Mouse (Mus musculus) CH12.LX (cell line): ENCODE results near the gene Gm20388. TPM values are rescaled to one million over a fixed set of nuclear protein-coding genes. Genes with fewer than 3 reads are reported as not detected.

Experiments
- DNase-seq: peaks from one replicate; pipeline ENCODE4 v3.0.0-alpha.2; 2013; ENCODE audit errors: extremely low read depth
- H3K27ac ChIP-seq: 2 replicates; pipeline ENCODE4 v1.5.1; 2012; ENCODE audit warnings: low read depth, mild to moderate bottlenecking, control low read depth, moderate library complexity; ENCODE audit not compliant: insufficient read depth
- H3K27me3 ChIP-seq: replicated peaks from 2 replicates; pipeline ENCODE3; 2012; ENCODE audit warnings: inconsistent platforms
- H3K36me3 ChIP-seq, 2 experiments: replicated peaks in 1 of 2; 2 replicates each; pipeline versions ENCODE3 to v1.6.1; 2012; ENCODE audit warnings: inconsistent platforms in 1 of 2, low read length in 1 of 2, mild to moderate bottlenecking in 1 of 2, mixed read lengths in 1 of 2, moderate library complexity in 1 of 2; ENCODE audit not compliant: control insufficient read depth in 1 of 2, insufficient read depth in 1 of 2
- H3K4me1 ChIP-seq, 2 experiments: 2 replicates each; pipeline ENCODE4 v1.6.1; 2012; ENCODE audit warnings: inconsistent platforms in 1 of 2, moderate library complexity in 1 of 2; ENCODE audit not compliant: insufficient read depth in 2 of 2, control insufficient read depth in 1 of 2
- H3K4me2 ChIP-seq: 2 replicates; pipeline ENCODE4 v1.6.1; 2012; ENCODE audit warnings: low read depth, mild to moderate bottlenecking, control low read depth; ENCODE audit not compliant: poor library complexity, insufficient read depth, severe bottlenecking
- H3K4me3 ChIP-seq, 3 experiments: fragments of 150-350 bp in 1 of 3; sonication (generic) in 1 of 3; replicated peaks in 1 of 3; 2 replicates each; pipeline versions ENCODE3 to v1.5.1; 2011 to 2012; ENCODE audit warnings: low read depth in 2 of 3, low read length in 2 of 3, mild to moderate bottlenecking in 2 of 3, moderate library complexity in 2 of 3, control low read depth in 1 of 3, improper control_type of control experiment in 1 of 3, inconsistent platforms in 1 of 3, mixed read lengths in 1 of 3; ENCODE audit not compliant: poor library complexity in 1 of 3
- H3K79me2 ChIP-seq: replicated peaks from 2 replicates; pipeline ENCODE4 v1.6.1; 2012; ENCODE audit warnings: mild to moderate bottlenecking, moderate library complexity; ENCODE audit not compliant: control insufficient read depth, poor library complexity, insufficient read depth, severe bottlenecking; ENCODE audit errors: extremely low read depth
- H3K9ac ChIP-seq: 2 replicates; pipeline ENCODE4 v1.6.1; 2012; ENCODE audit warnings: low read depth, mild to moderate bottlenecking, control low read depth, moderate library complexity; ENCODE audit not compliant: insufficient read depth
- H3K9me3 ChIP-seq: replicated peaks from 2 replicates; pipeline ENCODE3; 2012; ENCODE audit warnings: low read length, inconsistent platforms, mixed read lengths
- BHLHE40 ChIP-seq: IDR thresholded peaks from 2 replicates; pipeline ENCODE4 v1.6.1; 2011; ENCODE audit warnings: mild to moderate bottlenecking, low read depth, low read length, improper control_type of control experiment
- CHD2 ChIP-seq: IDR thresholded peaks from 2 replicates; pipeline ENCODE4 v1.6.1; 2011; ENCODE audit warnings: low read length, improper control_type of control experiment
- CTCF ChIP-seq, 2 experiments: IDR thresholded peaks in 1 of 2; conservative IDR thresholded peaks in 1 of 2; 2 replicates each; pipeline ENCODE4 v1.5.1; 2011 to 2012; ENCODE audit warnings: low read depth in 2 of 2, low read length in 2 of 2, improper control_type of control experiment in 1 of 2, inconsistent platforms in 1 of 2, mild to moderate bottlenecking in 1 of 2, moderate library complexity in 1 of 2
- E2F4 ChIP-seq: IDR thresholded peaks from 2 replicates; pipeline ENCODE4 v1.6.1; 2011; ENCODE audit warnings: low read depth, low read length, improper control_type of control experiment; ENCODE audit not compliant: insufficient replicate concordance
- ELF1 ChIP-seq: IDR thresholded peaks from 2 replicates; pipeline ENCODE4 v1.6.1; 2014; ENCODE audit warnings: low read depth, mild to moderate bottlenecking, inconsistent platforms, low read length, improper control_type of control experiment
- EP300 ChIP-seq: IDR thresholded peaks from 2 replicates; pipeline ENCODE4 v1.6.1; 2011; ENCODE audit warnings: low read length, improper control_type of control experiment
- ETS1 ChIP-seq: conservative IDR thresholded peaks from 2 replicates; pipeline ENCODE4 v1.6.1; 2012; ENCODE audit warnings: low read depth, mild to moderate bottlenecking, inconsistent platforms, low read length, improper control_type of control experiment, moderate library complexity
- GABPA ChIP-seq: IDR thresholded peaks from 2 replicates; pipeline ENCODE4 v1.6.1; 2012; ENCODE audit warnings: low read depth, low read length, improper control_type of control experiment, inconsistent platforms; ENCODE audit not compliant: insufficient replicate concordance
- IRF4 ChIP-seq: IDR thresholded peaks from 2 replicates; pipeline ENCODE4 v1.6.1; 2014; ENCODE audit warnings: low read depth, mild to moderate bottlenecking, inconsistent platforms, low read length, improper control_type of control experiment
- KAT2A ChIP-seq: IDR thresholded peaks from 2 replicates; pipeline ENCODE4 v1.6.1; 2012; ENCODE audit warnings: low read length, improper control_type of control experiment, inconsistent platforms; ENCODE audit not compliant: insufficient replicate concordance
- MAFK ChIP-seq: IDR thresholded peaks from 2 replicates; pipeline ENCODE4 v1.6.1; 2011; ENCODE audit warnings: low read length, improper control_type of control experiment; ENCODE audit not compliant: insufficient replicate concordance
- MAX ChIP-seq: IDR thresholded peaks from 2 replicates; pipeline ENCODE4 v1.6.1; 2011; ENCODE audit warnings: low read length, improper control_type of control experiment
- MAZ ChIP-seq: IDR thresholded peaks from 2 replicates; pipeline ENCODE4 v1.6.1; 2012; ENCODE audit warnings: low read depth, mild to moderate bottlenecking, inconsistent platforms, low read length, improper control_type of control experiment, moderate library complexity
- MXI1 ChIP-seq: IDR thresholded peaks from 2 replicates; pipeline ENCODE4 v1.6.1; 2011; ENCODE audit warnings: mild to moderate bottlenecking, low read depth, low read length, improper control_type of control experiment
- NRF1 ChIP-seq: IDR thresholded peaks from 2 replicates; pipeline ENCODE4 v1.6.1; 2014; ENCODE audit warnings: low read depth, mild to moderate bottlenecking, inconsistent platforms, low read length, improper control_type of control experiment, moderate library complexity
- PAX5 ChIP-seq: IDR thresholded peaks from 2 replicates; pipeline ENCODE4 v1.6.1; 2012; ENCODE audit warnings: low read length, inconsistent platforms, mixed read lengths
- POLR2A ChIP-seq: IDR thresholded peaks from 2 replicates; pipeline ENCODE4 v1.6.1; 2011; ENCODE audit warnings: low read depth, mild to moderate bottlenecking, improper control_type of control experiment, low read length
- TBP ChIP-seq: conservative IDR thresholded peaks from 2 replicates; pipeline ENCODE4 v1.6.1; 2011; ENCODE audit warnings: low read depth, low read length, improper control_type of control experiment
- UBTF ChIP-seq: IDR thresholded peaks from 2 replicates; pipeline ENCODE4 v1.6.1; 2012; ENCODE audit warnings: low read depth, mild to moderate bottlenecking, inconsistent platforms, low read length, improper control_type of control experiment, moderate library complexity
- ZKSCAN1 ChIP-seq: IDR thresholded peaks from 2 replicates; pipeline ENCODE4 v1.6.1; 2012; ENCODE audit warnings: low read depth, inconsistent platforms, low read length, improper control_type of control experiment, borderline replicate concordance
- ZNF384 ChIP-seq: IDR thresholded peaks from 2 replicates; pipeline ENCODE4 v1.6.1; 2012; ENCODE audit warnings: low read depth, low read length, improper control_type of control experiment, inconsistent platforms
- dilution Hi-C: fragments of 300-500 bp; cut with MboI; formaldehyde crosslinking; loops from 2 replicates; pipeline ENCODE4 v1.14.3; 2020; ENCODE audit warnings: low sequenced_read_pairs; ENCODE audit not compliant: extremely low pct_unique_long_range_greater_than_20kb, extremely low pct_ligation_motif_present
- in situ Hi-C: fragments of 300-500 bp; cut with MboI; formaldehyde crosslinking; loops from 3 replicates; pipeline ENCODE4 v1.14.3; 2019; ENCODE audit warnings: low sequenced_read_pairs, low pct_ligation_motif_present, low pct_unique_long_range_greater_than_20kb, mixed read lengths
- polyA plus RNA-seq: library from polyadenylated mRNA; unstranded; fragments of >175 nt; gene quantifications from 2 replicates; pipeline ENCODE4 v1.2.1, GENCODE M21; 2012; ENCODE audit warnings: low read depth; ENCODE audit not compliant: insufficient read length
- total RNA-seq, 2 experiments: library from RNA; depleted of rRNA; stranded (reverse); fragments of 300-350 nt in 1 of 2; fragments of >200 nt in 1 of 2; gene quantifications; 2 replicates each; pipeline ENCODE4 v1.2.3; 2012 to 2014

Gene Gm20388
- total and polyA plus RNA-seq, 3 experiments = 14.8 to 26.3 (median 22.2) TPM

GRCm38 (mm10) chr8:123803639-123804038 is 3893.0 kb downstream of the Gm20388 start:
- no peak overlapping the region for H3K9ac ChIP-seq
- peaks cover 2 to 23% of the 10 kb centered on the region in 2 experiments; a peak in 3 of 4 replicates for H3K4me1 ChIP-seq
- no peaks in the 10 kb centered on the region for H3K79me2 ChIP-seq
- no peak overlapping the region for H3K4me2 ChIP-seq
- H3K9me3 ChIP-seq = peaks cover 7% of the 10 kb centered on the region
- dilution Hi-C loops (no loop called here), in situ Hi-C loops (no loop called here)
- TF ChIP-seq ELF1 (no peak), ZNF384 (peak; percentile 67)
- H3K4me3 ChIP-seq = no peak overlapping the region
- H3K27ac ChIP-seq = no peak overlapping the region
- H3K27me3 ChIP-seq = peaks cover 8% of the 10 kb centered on the region
- H3K36me3 ChIP-seq = no peaks in the 10 kb centered on the region
- no peak for DNase-seq

- Histone ChIP-seq H3K4me1 (peaks cover 0 to 14% of the 10 kb centered on the region in 2 experiments; a peak in 3 of 4 replicates), H3K79me2 (no peaks in the 10 kb centered on the region), H3K36me3 (no peaks in the 10 kb centered on the region), H3K27me3 (peaks cover 8% of the 10 kb centered on the region), H3K9ac (no peak overlapping the region), H3K27ac (no peak overlapping the region)
- dilution Hi-C loops (no loop called here), in situ Hi-C loops (no loop called here)
- TF ChIP-seq E2F4 = no peak
- TF ChIP-seq IRF4 = peak; percentile 53; the same call in 1 of the 2 replicates
- peak; percentile 90 for TF ChIP-seq BHLHE40
- TF ChIP-seq ZNF384 = peak; percentile 68; the same call in 1 of the 2 replicates
- TF ChIP-seq ETS1 = no peak; the same call in 1 of the 2 replicates
- TF ChIP-seq TBP = 0 out of 2 replicates have a peak, but pooled peaks have one; percentile 32
- TF ChIP-seq, all 38 proteins: peak for 4
- DNase-seq = no peak
- H3K4me2 ChIP-seq = no peak overlapping the region
- no peak overlapping the region for H3K4me3 ChIP-seq
- H3K9me3 ChIP-seq = peaks cover 7% of the 10 kb centered on the region
Observed at GRCm38 (mm10) chr8:123804586-123804985, 3893.9 kb downstream of the Gm20388 start.

GRCm38 (mm10) chr8:123805209-123805717 is 3894.6 kb downstream of the Gm20388 start:
- no peak overlapping the region for H3K27ac ChIP-seq
- dilution Hi-C loops = no loop called here
- H3K4me3 ChIP-seq = no peak overlapping the region

More at GRCm38 (mm10) chr8:123805209-123805717, 3894.6 kb downstream of the Gm20388 start:
- no peak for DNase-seq
- Histone ChIP-seq H3K4me2 (no peak overlapping the region), H3K27me3 (peaks cover 8% of the 10 kb centered on the region), H3K4me1 (peaks cover 0 to 10% of the 10 kb centered on the region in 2 experiments; a peak in 3 of 4 replicates), H3K79me2 (no peaks in the 10 kb centered on the region), H3K9ac (no peak overlapping the region), H3K36me3 (no peaks in the 10 kb centered on the region), H3K9me3 (peaks cover 7% of the 10 kb centered on the region)
- in situ Hi-C loops = no loop called here
- TF ChIP-seq ZKSCAN1 (no peak), EP300 (no peak), PAX5 (no peak), MAX (no peak), ETS1 (no peak), MXI1 (no peak), POLR2A (no peak), UBTF (no peak), CHD2 (no peak), TBP (no peak), BHLHE40 (no peak), NRF1 (no peak), GABPA (no peak), KAT2A (no peak), CTCF (conservative IDR thresholded peaks at IDR 0.05 in 1 of 2, IDR thresholded peaks at IDR 0.05 in 1 of 2; ENCODE audit: low read depth in 2 of 2, low read length in 2 of 2) (no peak), ZNF384 (no peak), MAFK (no peak), MAZ (no peak)
